Mouse (Mus musculus) adipocyte (in vitro differentiated cells): ENCODE results near the gene Bag5.
A peak's percentile ranks its signal among the peaks of the same experiment; 100 is the strongest.

Experiments used
- DNase-seq: peaks from one replicate; pipeline ENCODE4 v3.0.0-alpha.2; 2016; ENCODE audit warnings: low spot score

Bag5 gene

GRCm38 (mm10) chr12:111697708-111698107 is 15.3 kb downstream of the Bag5 start:
- DNase-seq: no peak

GRCm38 (mm10) chr12:111696239-111696638 is 16.8 kb downstream of the Bag5 start:
- DNase-seq: peak; percentile 86

- DNase-seq: no peak
Observed at GRCm38 (mm10) chr12:111694880-111695804, 17.9 kb downstream of the Bag5 start.

- no peak for DNase-seq
Observed at GRCm38 (mm10) chr12:111694271-111694781, 18.7 kb downstream of the Bag5 start.

GRCm38 (mm10) chr12:111693341-111694270 is 19.5 kb downstream of the Bag5 start:
- DNase-seq: no peak

- DNase-seq: no peak
Observed at GRCm38 (mm10) chr12:111692899-111693298, 20.2 kb downstream of the Bag5 start.

GRCm38 (mm10) chr12:111691346-111691872 is 21.6 kb downstream of the Bag5 start:
- peak; percentile 57 for DNase-seq

- DNase-seq: no peak
Observed at GRCm38 (mm10) chr12:111689426-111689825, 23.6 kb downstream of the Bag5 start.

- no peak for DNase-seq
Observed at GRCm38 (mm10) chr12:111688069-111688428, 25.0 kb downstream of the Bag5 start.

- DNase-seq: peak; percentile 84
Observed at GRCm38 (mm10) chr12:111687350-111688068, 25.5 kb downstream of the Bag5 start.

- no peak for DNase-seq
Observed at GRCm38 (mm10) chr12:111686390-111686789, 26.7 kb downstream of the Bag5 start.

GRCm38 (mm10) chr12:111682806-111683205 is 30.3 kb downstream of the Bag5 start:
- no peak for DNase-seq

GRCm38 (mm10) chr12:111682003-111682402 is 31.1 kb downstream of the Bag5 start:
- DNase-seq: no peak

- DNase-seq: no peak
Observed at GRCm38 (mm10) chr12:111681305-111681704, 31.8 kb downstream of the Bag5 start.

- no peak for DNase-seq
Observed at GRCm38 (mm10) chr12:111680661-111681060, 32.4 kb downstream of the Bag5 start.

- peak; percentile 15 for DNase-seq
Observed at GRCm38 (mm10) chr12:111678997-111679396, 34.1 kb downstream of the Bag5 start.

GRCm38 (mm10) chr12:111678670-111678933 is 34.5 kb downstream of the Bag5 start:
- no peak for DNase-seq

- DNase-seq: peak; percentile 97
Observed at GRCm38 (mm10) chr12:111677882-111678669, 35.0 kb downstream of the Bag5 start, which contains the start of gene Trmt61a. Gene Trmt61a, plus strand, starts transcription at chr12:111678105.

GRCm38 (mm10) chr12:111677421-111677820 is 35.6 kb downstream of the Bag5 start:
- no peak for DNase-seq

GRCm38 (mm10) chr12:111675797-111676580 is 37.1 kb downstream of the Bag5 start:
- no peak for DNase-seq
